Mouse (Mus musculus) left cerebral cortex, postnatal 10 days (tissue): ENCODE measurements around the gene Mtss1l. TPM values are rescaled to one million over a fixed set of nuclear protein-coding genes. Genes with fewer than 3 reads are reported as not detected.

Experiments
- DNase-seq, 2 experiments: peaks; one replicate each; pipeline ENCODE4 v3.0.0; 2021 to 2022; ENCODE audit warnings: low spot score in 2 of 2, mixed read lengths in 1 of 2; ENCODE audit errors: extremely low spot score in 1 of 2
- intact Hi-C: fragments of 180-260 bp; cut with DNase I; formaldehyde crosslinking; loops from one replicate; pipeline ENCODE4 v1.15.1; 2025
- total RNA-seq, 2 experiments: library from RNA; stranded (reverse); gene quantifications; 2 replicates each; pipeline ENCODE4 v1.2.3; 2021

The Mtss1l gene
- total RNA-seq, 2 experiments from 2014 or later: 214 to 236 TPM

DNA sequence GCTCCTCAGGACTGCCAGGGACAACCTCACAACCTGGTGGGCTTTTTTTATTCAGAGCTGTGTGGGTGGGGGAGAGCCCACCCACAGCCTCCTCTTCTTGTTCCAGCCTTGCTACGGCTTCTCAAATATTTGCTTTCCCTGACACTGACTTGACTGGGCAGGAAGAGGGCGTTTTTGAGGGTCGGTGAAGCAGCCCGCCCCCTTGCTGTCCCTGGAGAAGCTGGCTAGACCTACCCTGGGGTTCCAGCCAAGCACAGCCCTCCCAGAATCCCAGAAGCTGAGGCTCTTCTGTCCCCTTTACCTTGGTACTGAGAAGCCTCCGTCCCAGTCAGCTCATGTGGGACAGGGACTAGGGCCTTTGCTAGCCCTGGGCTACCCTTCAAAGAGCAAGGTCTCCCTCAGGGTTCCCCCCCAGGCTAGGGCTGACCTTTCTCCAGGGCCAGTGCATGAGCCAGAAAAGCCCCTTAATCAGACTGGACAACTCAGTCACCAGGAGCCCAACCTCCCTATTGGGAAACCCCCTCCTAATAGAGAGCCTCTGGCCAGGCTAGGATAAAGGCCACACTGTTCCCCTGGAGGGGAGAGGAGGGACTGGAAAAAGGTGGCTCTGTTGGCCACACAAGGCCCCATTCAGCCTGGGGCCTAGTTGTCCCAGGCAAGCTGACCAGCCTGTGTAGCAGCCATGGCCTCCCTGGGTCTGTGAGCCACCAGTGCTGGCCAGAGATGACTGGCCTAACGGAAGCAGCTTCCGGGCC is 4.0 kb downstream of the Mtss1l start:
- peak in 1 of 2 experiments; percentile 57 for DNase-seq
- intact Hi-C loops: no loop called here

GRCm38 (mm10) chr8:110726893-110727292 is 5.6 kb downstream of the Mtss1l start:
- intact Hi-C loops: no loop called here
- DNase-seq: peak in 1 of 2 experiments; percentile 86

GRCm38 (mm10) chr8:110731346-110731859 is 10.1 kb downstream of the Mtss1l start:
- DNase-seq: no peak
- intact Hi-C loops: no loop called here

DNA sequence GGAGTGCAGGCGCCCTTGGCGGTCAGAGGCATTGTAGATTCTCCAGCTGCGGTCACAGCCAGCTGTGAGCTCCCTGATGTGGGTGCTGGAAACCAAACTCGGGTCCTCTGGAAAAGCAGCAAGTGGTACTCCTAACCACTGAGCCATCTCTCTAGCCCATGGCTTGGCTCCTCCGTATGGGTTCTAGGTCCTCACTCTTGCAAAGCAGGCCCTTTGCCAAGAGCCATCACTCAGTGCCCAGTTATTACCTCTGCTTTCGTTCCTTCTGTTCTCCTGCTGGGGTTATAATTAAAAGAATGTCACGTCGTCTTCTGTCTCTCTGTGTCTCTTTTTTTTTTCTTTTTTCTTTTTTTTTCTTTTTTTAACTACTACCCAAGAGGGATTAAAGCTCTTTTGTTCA is 11.8 kb downstream of the Mtss1l start:
- intact Hi-C loops: no loop called here
- DNase-seq: no peak

- intact Hi-C loops: no loop called here
- DNase-seq: no peak
These were observed 17.4 kb downstream of the Mtss1l start for GRCm38 (mm10) chr8:110738591-110739195.

DNA sequence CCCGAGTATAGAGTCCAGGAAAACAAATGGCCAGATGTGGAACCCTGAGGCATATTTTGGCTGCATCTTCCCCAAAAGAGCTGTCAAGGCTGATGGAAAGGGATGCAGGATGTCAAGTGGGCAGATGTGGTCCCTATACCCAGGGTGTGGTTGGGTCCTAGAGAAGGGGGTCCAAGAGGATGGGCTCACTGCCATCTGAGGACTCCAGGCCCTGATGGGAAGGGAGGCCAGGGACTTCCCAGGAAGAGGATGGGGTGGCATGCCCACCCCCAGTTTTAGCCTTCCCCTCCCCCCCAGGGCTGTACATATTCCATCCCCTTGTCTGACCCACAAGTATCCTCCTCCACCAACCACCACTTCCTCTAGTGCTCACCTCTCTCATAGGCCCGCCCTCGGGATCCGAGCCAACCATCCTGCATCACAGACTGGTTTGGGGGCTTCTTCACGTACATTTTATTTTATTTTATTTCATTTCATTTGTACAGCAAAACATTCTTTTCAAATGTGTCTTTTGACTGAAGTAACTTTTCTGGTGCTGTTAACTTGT is 19.4 kb downstream of the Mtss1l start:
- intact Hi-C loops: no loop called here
- DNase-seq: peak in 1 of 2 experiments; percentile 53

DNA sequence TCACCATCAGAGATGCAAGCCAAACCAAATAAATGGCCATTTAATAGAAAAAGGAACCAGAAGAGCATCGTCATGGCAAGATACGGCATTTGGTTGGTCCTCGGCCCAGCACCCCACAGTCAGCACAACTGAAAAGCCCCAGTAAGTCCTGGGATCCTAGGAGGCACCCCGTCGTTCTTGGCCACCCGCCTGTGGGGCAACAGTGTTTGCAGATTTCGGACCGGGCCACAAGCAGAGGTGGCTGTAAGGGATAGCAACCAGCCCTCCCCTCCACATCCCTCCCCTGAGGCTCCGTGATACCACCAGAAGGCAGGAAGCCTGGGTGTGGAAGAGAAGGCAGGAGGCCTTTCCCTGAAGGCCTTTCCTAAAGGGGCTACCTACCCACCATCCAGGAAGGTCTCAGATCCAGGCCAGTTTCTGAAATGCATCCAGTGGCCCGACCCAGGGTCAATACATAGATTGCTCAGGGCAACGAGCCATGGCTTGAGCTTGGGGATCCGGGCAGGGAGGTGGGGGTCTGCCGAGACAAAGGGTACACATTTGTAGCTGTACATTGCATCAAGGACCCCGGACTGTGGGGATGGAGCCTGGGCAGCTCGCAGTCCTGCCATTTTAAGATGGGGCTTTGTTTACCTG is 20.7 kb downstream of the Mtss1l start:
- intact Hi-C loops: no loop called here
- peak in 1 of 2 experiments; percentile 49 for DNase-seq

DNA sequence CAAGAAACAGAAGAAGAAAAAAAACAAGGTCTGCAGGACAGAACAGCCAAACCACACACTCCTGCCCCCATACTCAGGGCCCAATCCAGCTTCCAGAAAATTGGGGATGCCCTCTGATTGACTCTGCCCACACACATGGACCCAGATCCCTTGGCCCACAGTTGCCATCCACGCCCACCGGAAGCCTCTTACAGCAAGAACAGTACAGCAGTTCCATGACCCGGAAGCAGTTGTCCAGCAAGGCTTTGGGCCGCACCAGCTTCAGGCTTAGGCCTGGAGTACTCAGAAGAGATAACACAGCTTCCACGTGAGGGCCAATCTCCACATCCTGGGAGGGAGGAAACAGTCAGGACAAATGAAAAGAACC is 21.2 kb downstream of the Mtss1l start:
- intact Hi-C loops: no loop called here
- peak in 1 of 2 experiments; percentile 42 for DNase-seq

DNA sequence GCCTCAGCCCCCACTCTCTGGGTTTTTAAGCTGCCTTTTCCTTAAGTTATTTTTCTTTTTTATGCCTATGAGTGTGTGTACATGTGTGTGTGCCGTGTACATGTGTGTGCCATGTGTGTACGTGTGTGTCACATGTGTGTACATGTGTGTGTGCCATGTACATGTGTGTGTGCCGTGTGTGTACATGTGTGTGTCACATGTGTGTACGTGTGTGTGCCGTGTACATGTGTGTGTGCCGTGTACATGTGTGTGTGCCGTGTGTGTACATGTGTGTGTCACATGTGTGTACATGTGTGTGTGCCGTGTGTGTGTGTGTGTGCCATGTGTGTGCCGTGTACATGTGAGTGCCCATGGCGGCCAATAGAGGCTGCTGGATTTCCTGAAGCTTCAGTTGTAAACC is 23.9 kb downstream of the Mtss1l start:
- DNase-seq: no peak
- intact Hi-C loops: loop anchor here (5.0 kb wide), 1 partner anchor 102 kb away; the partner anchor contains the start of genes Cog4 and Sf3b3

- DNase-seq: peak in 1 of 2 experiments; percentile 25
- intact Hi-C loops: loop anchor here (5.0 kb wide), 1 partner anchor 101 kb away; the partner anchor contains the start of genes Cog4 and Sf3b3
These were observed 25.4 kb downstream of the Mtss1l start for GRCm38 (mm10) chr8:110746661-110747060.

GRCm38 (mm10) chr8:110749500-110750170 is 28.4 kb downstream of the Mtss1l start:
- intact Hi-C loops: loop anchor here (5.0 kb wide), 2 partner anchors 58 to 98 kb away; partner anchors contain the start of genes Cog4, Il34 and Sf3b3
- peak; percentile 32 to 66 for DNase-seq

- DNase-seq: no peak
- intact Hi-C loops: loop anchor here (5.0 kb wide), 1 partner anchor 57 kb away; the partner anchor contains the start of gene Il34
These were observed 29.0 kb downstream of the Mtss1l start for GRCm38 (mm10) chr8:110750269-110750668.

DNA sequence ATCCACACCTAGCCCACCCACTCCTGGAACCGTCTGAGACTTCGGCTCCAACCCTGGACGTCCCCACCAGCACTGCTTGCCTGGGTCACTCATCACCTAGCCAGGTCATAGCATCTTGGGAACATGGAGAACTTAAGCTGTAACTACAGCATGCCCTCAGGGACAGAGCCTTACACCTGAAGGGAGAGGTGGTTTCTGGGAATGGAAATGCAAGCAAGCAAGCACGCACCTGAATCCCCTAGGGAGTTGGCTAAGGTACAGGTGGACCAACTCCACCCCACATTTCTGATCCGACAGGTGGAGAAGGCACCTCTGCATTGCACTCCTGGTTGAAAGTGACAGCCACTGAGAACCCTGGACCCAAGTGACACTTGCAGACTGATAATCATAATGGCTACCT is 30.2 kb downstream of the Mtss1l start:
- intact Hi-C loops: loop anchor here (5.0 kb wide), 1 partner anchor 56 kb away; the partner anchor contains the start of gene Il34
- DNase-seq: no peak

DNA sequence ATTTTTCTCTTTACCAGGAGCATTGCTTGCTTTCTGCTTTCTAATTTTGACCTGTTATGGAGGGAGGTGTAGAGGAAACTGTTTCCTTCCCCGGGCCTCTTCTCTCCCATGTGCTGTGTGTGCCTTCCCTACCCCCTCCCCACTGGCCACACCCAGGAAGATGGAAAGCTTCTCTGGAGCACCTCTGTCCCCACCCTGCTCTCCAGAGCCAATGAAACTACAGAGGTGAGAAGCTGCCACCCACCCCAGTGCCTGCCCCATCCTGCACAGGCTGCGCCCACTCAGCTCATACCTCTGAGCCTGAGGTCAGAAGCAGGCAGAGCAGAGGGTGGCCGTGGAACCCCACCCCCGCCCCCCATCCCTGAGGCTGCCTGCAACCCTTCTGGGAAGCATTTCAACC is 33.4 kb downstream of the Mtss1l start:
- DNase-seq: no peak
- intact Hi-C loops: loop anchor here (5.0 kb wide), 1 partner anchor 53 kb away; the partner anchor contains the start of gene Il34

- intact Hi-C loops: no loop called here
- peak in 1 of 2 experiments; percentile 64 for DNase-seq
These were observed 34.4 kb downstream of the Mtss1l start for GRCm38 (mm10) chr8:110755511-110756170.

DNA sequence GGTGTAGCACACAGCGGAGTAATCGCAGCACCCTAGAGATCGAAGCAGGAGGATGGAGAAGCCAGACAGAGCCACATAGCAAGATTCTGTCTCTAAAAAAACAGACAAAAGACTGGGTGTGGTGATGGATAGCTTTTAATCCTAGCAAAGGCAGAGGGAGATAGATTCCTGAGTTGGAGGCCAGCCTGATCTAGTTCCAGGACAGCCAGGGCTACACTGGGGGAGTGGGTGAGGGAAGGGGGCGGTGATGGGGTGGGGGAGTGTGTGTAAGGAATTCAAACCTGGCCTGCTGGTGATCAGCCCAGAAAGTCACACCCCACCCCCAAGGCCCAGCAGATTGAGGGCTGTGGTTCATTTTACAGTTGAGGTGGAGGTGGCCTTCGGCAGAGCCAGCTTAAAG is 34.9 kb downstream of the Mtss1l start:
- DNase-seq: no peak
- intact Hi-C loops: no loop called here

DNA sequence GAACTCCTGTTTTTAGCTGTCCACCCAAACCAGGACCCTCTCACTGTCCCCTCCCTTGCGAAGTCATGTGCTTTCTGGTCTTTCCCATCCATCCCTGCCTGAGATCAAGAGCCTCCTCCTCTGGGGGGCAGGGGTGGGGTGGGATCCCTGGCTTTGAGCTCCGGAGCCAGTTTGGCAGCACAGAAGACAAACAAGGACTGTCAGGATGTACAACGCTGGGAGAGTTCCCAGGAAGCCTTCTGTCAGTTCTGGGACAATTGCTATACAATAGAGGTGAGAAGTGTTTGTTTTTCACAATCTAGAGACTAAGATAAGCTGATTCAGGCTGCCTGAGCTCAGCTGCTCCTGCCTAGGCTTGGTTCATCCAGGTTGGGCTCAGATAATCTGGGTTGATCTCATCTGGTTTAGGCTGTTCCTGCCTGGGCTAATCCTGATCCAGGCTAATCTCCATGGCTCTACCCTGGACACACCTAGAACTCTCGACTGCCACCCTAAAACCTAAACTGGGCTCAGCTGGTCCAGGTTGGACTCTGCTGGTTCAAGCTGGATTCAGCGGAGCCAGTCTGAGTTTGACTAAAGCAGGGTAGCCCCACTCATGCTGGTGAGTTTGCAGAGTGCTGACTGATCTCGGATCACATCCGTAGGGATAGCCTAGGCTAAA is 39.1 kb downstream of the Mtss1l start:
- no peak for DNase-seq
- intact Hi-C loops: no loop called here
